Mouse (Mus musculus): ENCODE measurements at regions not wholly inside any gene's neighbourhood (a gene's known extent, or its start where the extent isn't known, plus 50 kb on each side); places are given as distances from the start of the nearest gene placed in this dataset.
"Not testable (repeated sequence)": the region's sequence is repeated elsewhere in the genome, so short reads cannot be mapped to it uniquely, and the experiment has no call there.

DNA sequence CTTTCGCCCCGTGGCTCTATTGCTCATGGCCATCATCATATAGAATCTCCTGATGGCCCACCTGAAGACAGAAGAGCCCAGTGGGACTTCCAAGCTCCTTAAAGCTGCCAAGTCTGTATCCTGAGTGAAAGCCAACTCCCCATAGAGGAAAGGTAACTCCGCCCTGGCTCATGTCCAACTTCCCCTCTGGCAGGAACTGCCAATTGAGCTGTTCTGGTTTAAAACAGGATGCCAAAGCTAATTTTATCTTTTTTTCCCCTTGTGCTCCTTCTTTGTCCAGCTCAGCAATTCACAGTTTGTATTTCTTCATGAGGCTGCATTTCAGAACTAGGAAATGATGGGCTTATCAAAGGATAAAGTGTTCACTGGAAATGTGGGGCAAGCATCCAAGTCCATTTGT lies 215.3 kb downstream of the Fam198b start:
- H3K9me3 ChIP-seq (replicated peaks; ENCODE audit: control insufficient read depth, low read length) = no peaks in the 10 kb centered on the region
- no peaks in the 10 kb centered on the region for H3K4me1 ChIP-seq (ENCODE audit: control insufficient read depth, insufficient read depth, low read length)
- no peak for ATAC-seq (replicated peaks; ENCODE audit: insufficient number of reproducible peaks, low FRiP score, low TSS enrichment)
- no peak overlapping the region for H3K4me3 ChIP-seq (ENCODE audit: low read depth, low read length)
- no peak overlapping the region for H3K27ac ChIP-seq (ENCODE audit: low read depth, low read length)
- H3K9ac ChIP-seq (ENCODE audit: low read depth, low read length) = no peak overlapping the region
- no peaks in the 10 kb centered on the region for H3K27me3 ChIP-seq (ENCODE audit: control insufficient read depth, insufficient read depth, low read length)
- no peaks in the 10 kb centered on the region for H3K36me3 ChIP-seq (ENCODE audit: control insufficient read depth, insufficient read depth, low read length)
- WGBS (ENCODE audit: insufficient replicate concordance) = 71% methylated on average over 3 of the region's 3 CpGs
- H3K4me2 ChIP-seq = no peak overlapping the region

DNA sequence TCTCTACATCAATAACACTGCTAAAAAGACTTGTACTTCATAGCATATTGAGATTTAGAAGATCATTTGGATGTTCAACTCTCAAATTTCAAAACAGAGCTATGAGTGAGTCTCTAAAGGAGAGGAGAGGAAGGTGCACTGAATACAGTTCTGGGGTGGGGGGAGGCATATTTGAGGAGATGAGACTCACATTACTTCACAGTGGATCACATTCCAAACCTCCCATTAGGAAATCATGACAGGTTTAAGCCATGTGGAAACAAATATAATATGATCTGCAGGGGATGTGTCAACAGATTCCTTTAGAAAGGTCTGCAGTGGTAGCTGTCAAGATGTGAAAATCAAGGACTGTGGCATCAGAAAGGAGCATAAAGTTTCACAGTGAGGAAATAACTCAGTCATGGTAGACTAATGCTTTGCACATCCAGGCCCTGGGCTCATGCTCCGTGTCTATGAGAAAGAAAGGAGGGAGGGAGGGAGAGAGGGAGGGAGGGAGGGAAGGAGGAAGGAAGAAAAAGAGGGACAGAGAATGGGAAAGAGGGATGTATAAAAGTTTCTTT lies 235.9 kb downstream of the Fam198b start:
- no peak overlapping the region for H3K27ac ChIP-seq (ENCODE audit: low read depth, low read length)

DNA sequence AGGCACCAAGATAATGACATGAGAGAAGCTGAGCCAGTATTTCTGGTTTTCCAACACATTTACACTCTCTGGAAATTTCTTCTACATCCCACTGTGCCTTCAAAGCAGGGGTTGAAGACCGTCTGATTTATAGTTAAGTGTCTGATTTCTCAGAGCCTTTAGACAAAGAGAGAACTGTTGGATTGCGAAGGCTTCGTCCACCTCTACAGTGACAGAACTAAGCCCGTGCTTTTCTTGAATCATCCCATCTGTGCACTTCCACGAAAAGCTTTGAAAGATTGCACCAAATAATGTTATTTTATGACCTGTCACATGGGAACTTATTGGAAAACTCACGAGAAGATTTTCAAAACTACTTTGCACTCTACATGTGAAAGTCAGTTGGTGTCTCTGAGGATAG lies 239.3 kb downstream of the Fam198b start:
- ATAC-seq (replicated peaks; ENCODE audit: insufficient number of reproducible peaks, low FRiP score, low TSS enrichment) = no peak
- Histone ChIP-seq H3K36me3 (ENCODE audit: control insufficient read depth, insufficient read depth, low read length) (no peaks in the 10 kb centered on the region), H3K4me2 (no peak overlapping the region), H3K4me1 (ENCODE audit: control insufficient read depth, insufficient read depth, low read length) (no peaks in the 10 kb centered on the region), H3K27me3 (ENCODE audit: control insufficient read depth, insufficient read depth, low read length) (no peaks in the 10 kb centered on the region), H3K4me3 (ENCODE audit: low read depth, low read length) (no peak overlapping the region), H3K9ac (ENCODE audit: low read depth, low read length) (no peak overlapping the region), H3K27ac (ENCODE audit: low read depth, low read length) (no peak overlapping the region), H3K9me3 (replicated peaks; ENCODE audit: control insufficient read depth, low read length) (no peaks in the 10 kb centered on the region)
- WGBS (ENCODE audit: insufficient replicate concordance) = 77% methylated on average over 6 of the region's 6 CpGs

More for the DNA sequence above, 235.9 kb downstream of the Fam198b start:
- Histone ChIP-seq H3K4me1 (ENCODE audit: control insufficient read depth, insufficient read depth, low read length) (no peaks in the 10 kb centered on the region), H3K36me3 (ENCODE audit: control insufficient read depth, insufficient read depth, low read length) (no peaks in the 10 kb centered on the region), H3K4me3 (ENCODE audit: low read depth, low read length) (no peak overlapping the region), H3K9ac (ENCODE audit: low read depth, low read length) (no peak overlapping the region), H3K27me3 (ENCODE audit: control insufficient read depth, insufficient read depth, low read length) (no peaks in the 10 kb centered on the region), H3K9me3 (replicated peaks; ENCODE audit: control insufficient read depth, low read length) (no peaks in the 10 kb centered on the region), H3K4me2 (no peak overlapping the region)
- WGBS (ENCODE audit: insufficient replicate concordance) = 92% methylated on average over 1 of the region's 1 CpGs
- ATAC-seq (replicated peaks; ENCODE audit: insufficient number of reproducible peaks, low FRiP score, low TSS enrichment) = no peak

DNA sequence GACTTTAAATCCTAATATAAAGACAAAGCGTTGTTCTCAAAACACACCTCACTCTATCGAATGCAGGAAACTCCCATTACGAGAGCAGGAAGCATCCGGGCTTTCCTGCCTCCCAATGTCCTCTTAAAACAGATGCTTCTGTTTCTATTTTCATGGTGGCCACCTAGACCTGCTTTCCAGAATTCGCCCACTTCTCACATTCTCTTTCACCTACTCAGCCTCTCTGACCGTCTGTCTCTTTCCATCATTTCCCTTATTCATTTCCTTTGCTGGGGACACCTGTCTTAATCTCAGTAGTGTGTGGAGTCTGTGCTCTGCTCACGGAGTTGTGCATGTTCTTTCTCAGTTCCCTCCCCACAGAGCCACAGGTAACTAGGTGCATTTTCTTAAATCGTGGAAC lies 240.3 kb downstream of the Fam198b start:
- H3K4me2 ChIP-seq = no peak overlapping the region
- H3K9ac ChIP-seq (ENCODE audit: low read depth, low read length) = no peak overlapping the region
- no peak overlapping the region for H3K4me3 ChIP-seq (ENCODE audit: low read depth, low read length)
- 75% methylated on average over 8 of the region's 8 CpGs for WGBS (ENCODE audit: insufficient replicate concordance)
- H3K27ac ChIP-seq (ENCODE audit: low read depth, low read length) = no peak overlapping the region
- no peaks in the 10 kb centered on the region for H3K4me1 ChIP-seq (ENCODE audit: control insufficient read depth, insufficient read depth, low read length)
- H3K36me3 ChIP-seq (ENCODE audit: control insufficient read depth, insufficient read depth, low read length) = no peaks in the 10 kb centered on the region
- H3K9me3 ChIP-seq (replicated peaks; ENCODE audit: control insufficient read depth, low read length) = no peaks in the 10 kb centered on the region
- ATAC-seq (replicated peaks; ENCODE audit: insufficient number of reproducible peaks, low FRiP score, low TSS enrichment) = no peak
- no peaks in the 10 kb centered on the region for H3K27me3 ChIP-seq (ENCODE audit: control insufficient read depth, insufficient read depth, low read length)

DNA sequence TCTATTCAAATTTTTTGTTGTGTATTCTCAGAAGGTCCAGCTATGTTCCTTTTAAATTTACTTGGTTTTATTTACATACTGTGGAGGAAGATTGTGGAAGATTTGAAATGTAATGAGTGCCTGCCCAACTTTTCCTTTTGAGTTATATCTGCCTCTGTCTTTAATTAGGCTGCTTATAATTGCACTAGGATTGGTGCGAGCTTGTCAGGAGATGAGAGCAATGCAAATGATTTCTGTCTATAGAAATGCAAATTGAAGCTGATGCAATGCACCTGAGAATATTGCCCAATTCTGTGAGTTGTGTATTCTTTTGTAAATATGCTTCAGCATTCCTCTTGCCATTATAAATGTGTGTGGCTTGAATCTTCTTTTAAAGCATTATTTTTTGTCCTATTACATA lies 257.4 kb downstream of the Fam198b start:
- H3K27ac ChIP-seq (ENCODE audit: low read depth, low read length) = no peak overlapping the region
- no peak overlapping the region for H3K4me2 ChIP-seq
- 75% methylated on average over 1 of the region's 1 CpGs for WGBS (ENCODE audit: insufficient replicate concordance)
- no peak overlapping the region for H3K9ac ChIP-seq (ENCODE audit: low read depth, low read length)
- H3K4me1 ChIP-seq (ENCODE audit: control insufficient read depth, insufficient read depth, low read length) = no peaks in the 10 kb centered on the region
- no peaks in the 10 kb centered on the region for H3K36me3 ChIP-seq (ENCODE audit: control insufficient read depth, insufficient read depth, low read length)
- no peak overlapping the region for H3K4me3 ChIP-seq (ENCODE audit: low read depth, low read length)
- H3K27me3 ChIP-seq (ENCODE audit: control insufficient read depth, insufficient read depth, low read length) = no peaks in the 10 kb centered on the region
- no peaks in the 10 kb centered on the region for H3K9me3 ChIP-seq (replicated peaks; ENCODE audit: control insufficient read depth, low read length)
- ATAC-seq (replicated peaks; ENCODE audit: insufficient number of reproducible peaks, low FRiP score, low TSS enrichment) = no peak

DNA sequence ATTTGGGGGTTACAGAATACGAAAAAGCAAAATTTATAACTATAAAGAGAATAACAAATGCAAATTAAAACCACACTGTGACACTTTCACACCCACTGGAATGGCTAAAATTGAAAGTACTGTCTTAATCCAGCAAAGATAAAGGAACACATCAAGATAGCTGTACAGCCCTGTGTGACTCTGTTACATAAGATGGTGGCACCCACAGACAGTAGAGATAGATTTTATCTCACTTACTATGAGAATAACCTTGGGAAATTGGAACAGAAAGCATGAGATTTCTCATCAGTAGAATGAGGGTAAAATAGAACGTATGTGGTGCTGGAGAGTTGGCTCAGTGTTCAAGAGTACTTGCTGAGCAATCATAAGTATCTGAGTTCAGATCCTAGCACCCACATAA lies 276.1 kb downstream of the Fam198b start:
- no peak for ATAC-seq (replicated peaks; ENCODE audit: insufficient number of reproducible peaks, low FRiP score, low TSS enrichment)
- 69% methylated on average over 2 of the region's 2 CpGs for WGBS (ENCODE audit: insufficient replicate concordance)
- H3K9ac ChIP-seq (ENCODE audit: low read depth, low read length) = no peak overlapping the region
- H3K9me3 ChIP-seq (replicated peaks; ENCODE audit: control insufficient read depth, low read length) = no peaks in the 10 kb centered on the region
- no peak overlapping the region for H3K4me3 ChIP-seq (ENCODE audit: low read depth, low read length)
- H3K27me3 ChIP-seq (ENCODE audit: control insufficient read depth, insufficient read depth, low read length) = no peaks in the 10 kb centered on the region
- H3K27ac ChIP-seq (ENCODE audit: low read depth, low read length) = no peak overlapping the region
- H3K36me3 ChIP-seq (ENCODE audit: control insufficient read depth, insufficient read depth, low read length) = no peaks in the 10 kb centered on the region
- no peak overlapping the region for H3K4me2 ChIP-seq
- H3K4me1 ChIP-seq (ENCODE audit: control insufficient read depth, insufficient read depth, low read length) = no peaks in the 10 kb centered on the region

DNA sequence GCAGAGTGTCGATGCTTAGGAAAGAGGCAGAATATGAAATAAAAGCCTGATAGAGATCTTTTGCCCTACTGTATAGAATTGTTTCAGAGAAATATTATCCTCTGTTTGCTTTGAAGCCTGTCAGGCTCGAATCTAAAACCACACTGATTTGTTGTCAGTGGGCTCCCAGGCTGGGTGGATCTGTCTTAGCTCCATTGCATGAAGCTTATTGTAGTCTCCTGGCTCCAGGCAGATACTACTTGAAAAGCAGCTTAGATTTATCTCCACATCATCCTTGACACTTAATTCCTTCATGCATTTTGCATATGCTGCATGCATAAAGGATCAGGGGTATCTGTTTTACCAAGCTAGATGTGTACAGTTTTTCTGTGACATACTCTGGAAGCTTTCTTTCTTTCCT lies 297.4 kb downstream of the Fam198b start:
- Histone ChIP-seq H3K9ac (ENCODE audit: low read depth, low read length) (no peak overlapping the region), H3K27ac (ENCODE audit: low read depth, low read length) (no peak overlapping the region), H3K9me3 (replicated peaks; ENCODE audit: control insufficient read depth, low read length) (no peaks in the 10 kb centered on the region), H3K4me2 (no peak overlapping the region), H3K27me3 (ENCODE audit: control insufficient read depth, insufficient read depth, low read length) (no peaks in the 10 kb centered on the region), H3K4me1 (ENCODE audit: control insufficient read depth, insufficient read depth, low read length) (no peaks in the 10 kb centered on the region), H3K36me3 (ENCODE audit: control insufficient read depth, insufficient read depth, low read length) (no peaks in the 10 kb centered on the region), H3K4me3 (ENCODE audit: low read depth, low read length) (no peak overlapping the region)
- no peak for ATAC-seq (replicated peaks; ENCODE audit: insufficient number of reproducible peaks, low FRiP score, low TSS enrichment)
- 69% methylated on average over 2 of the region's 2 CpGs for WGBS (ENCODE audit: insufficient replicate concordance)

DNA sequence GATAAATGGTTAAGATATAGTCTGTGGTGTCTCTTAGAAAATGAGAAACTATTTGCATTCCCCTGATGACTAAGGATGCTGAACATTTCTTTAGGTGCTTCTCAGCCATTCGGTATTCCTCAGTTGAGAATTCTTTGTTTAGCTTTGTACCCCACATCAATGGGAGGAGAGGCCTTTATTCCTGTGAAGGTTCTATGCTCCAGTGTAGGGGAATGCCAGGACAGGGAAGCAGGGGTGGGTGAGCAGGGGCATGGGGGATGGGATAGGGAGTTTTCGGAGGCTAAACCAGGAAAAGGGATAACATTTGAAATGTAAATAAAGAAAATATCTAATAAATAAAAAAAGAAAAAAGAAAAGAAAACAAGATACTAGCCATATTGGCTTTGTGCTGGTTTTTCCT lies 297.8 kb downstream of the Fam198b start:
- H3K27ac ChIP-seq (ENCODE audit: low read depth, low read length); H3K4me1 ChIP-seq (ENCODE audit: control insufficient read depth, insufficient read depth, low read length); ATAC-seq (replicated peaks; ENCODE audit: insufficient number of reproducible peaks, low FRiP score, low TSS enrichment); H3K4me3 ChIP-seq (ENCODE audit: low read depth, low read length); H3K36me3 ChIP-seq (ENCODE audit: control insufficient read depth, insufficient read depth, low read length); H3K9ac ChIP-seq (ENCODE audit: low read depth, low read length); H3K9me3 ChIP-seq (replicated peaks; ENCODE audit: control insufficient read depth, low read length); H3K27me3 ChIP-seq (ENCODE audit: control insufficient read depth, insufficient read depth, low read length); H3K4me2 ChIP-seq: not testable (repeated sequence)
- 69% methylated on average over 2 of the region's 2 CpGs for WGBS (ENCODE audit: insufficient replicate concordance)

DNA sequence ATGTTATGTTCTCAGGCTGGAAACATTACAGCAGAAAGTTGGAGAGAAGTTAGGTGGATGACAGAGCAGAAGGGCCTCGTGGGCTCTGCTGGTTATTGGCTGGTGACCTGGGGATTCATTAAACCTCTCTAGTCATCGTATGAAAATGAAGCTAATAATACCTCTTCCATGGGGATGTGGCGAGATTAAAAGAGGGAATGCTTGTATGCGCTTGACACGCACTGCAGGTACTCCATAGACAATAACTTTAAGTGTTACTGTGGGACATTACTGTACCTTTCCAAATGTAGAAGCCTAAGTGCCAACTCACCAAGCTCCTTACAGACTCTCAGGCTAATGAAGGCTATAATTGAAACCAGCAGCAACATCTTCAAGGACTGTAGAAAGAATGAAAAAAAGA lies 303.1 kb downstream of the Fam198b start:
- 82% methylated on average over 5 of the region's 5 CpGs for WGBS (ENCODE audit: insufficient replicate concordance)
- no peaks in the 10 kb centered on the region for H3K4me1 ChIP-seq (ENCODE audit: control insufficient read depth, insufficient read depth, low read length)
- no peak for ATAC-seq (replicated peaks; ENCODE audit: insufficient number of reproducible peaks, low FRiP score, low TSS enrichment)

More for the DNA sequence above, 303.1 kb downstream of the Fam198b start:
- no peak overlapping the region for H3K4me2 ChIP-seq
- H3K27me3 ChIP-seq (ENCODE audit: control insufficient read depth, insufficient read depth, low read length) = no peaks in the 10 kb centered on the region
- H3K9ac ChIP-seq (ENCODE audit: low read depth, low read length) = no peak overlapping the region
- no peaks in the 10 kb centered on the region for H3K9me3 ChIP-seq (replicated peaks; ENCODE audit: control insufficient read depth, low read length)
- no peak overlapping the region for H3K27ac ChIP-seq (ENCODE audit: low read depth, low read length)
- no peak overlapping the region for H3K4me3 ChIP-seq (ENCODE audit: low read depth, low read length)
- no peaks in the 10 kb centered on the region for H3K36me3 ChIP-seq (ENCODE audit: control insufficient read depth, insufficient read depth, low read length)

Data from heart, embryonic 11.5 days (tissue).